Mouse (Mus musculus): ENCODE measurements around the gene Emilin2. TPM values are rescaled to one million over a fixed set of nuclear protein-coding genes. Genes with fewer than 3 reads are reported as not detected.

Gene Emilin2
- total RNA-seq, 1 experiment from 2014 or later: 21.3 TPM

DNA sequence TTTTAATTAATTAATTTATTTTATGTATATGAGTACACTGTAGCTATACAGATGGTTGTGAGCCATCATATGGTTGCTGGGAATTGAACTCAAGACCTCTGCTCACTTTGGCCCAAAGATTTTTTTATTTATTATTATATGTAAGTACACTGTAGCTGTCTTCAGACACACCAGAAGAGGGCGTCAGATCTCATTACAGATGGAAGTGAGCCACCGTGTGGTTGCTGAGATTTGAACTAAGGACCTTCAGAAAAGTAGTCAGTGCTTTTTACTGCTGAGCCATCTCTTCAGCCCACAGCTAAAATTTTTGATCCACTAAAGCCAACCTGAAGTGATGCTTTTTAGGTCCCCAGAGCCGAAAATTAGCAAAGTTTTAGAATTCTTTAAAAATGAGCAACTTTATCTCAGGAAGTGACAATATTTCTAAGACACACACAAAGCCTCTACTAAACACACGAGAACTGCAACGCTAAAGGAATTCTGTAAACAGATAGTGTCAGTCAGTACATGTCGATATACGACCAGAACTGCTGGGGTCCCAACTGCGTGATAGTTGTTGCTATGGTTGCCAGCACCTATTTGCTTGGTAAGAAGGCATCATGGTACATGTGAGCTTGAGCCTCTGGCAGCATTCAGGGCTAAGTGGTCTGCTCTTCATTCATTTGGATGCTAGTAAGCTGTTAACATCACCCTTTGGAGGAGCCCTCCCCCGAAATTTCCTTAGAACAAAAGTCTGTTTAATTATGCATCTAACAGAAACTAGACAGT lies 84.5 kb downstream of the Emilin2 start:
- ATAC-seq (replicated peaks in 1 of 2; ENCODE audit: insufficient read depth in 1 of 2, low FRiP score in 2 of 2, low TSS enrichment in 1 of 2, low read depth in 1 of 2, poor library complexity in 2 of 2, severe bottlenecking in 2 of 2): no peak

DNA sequence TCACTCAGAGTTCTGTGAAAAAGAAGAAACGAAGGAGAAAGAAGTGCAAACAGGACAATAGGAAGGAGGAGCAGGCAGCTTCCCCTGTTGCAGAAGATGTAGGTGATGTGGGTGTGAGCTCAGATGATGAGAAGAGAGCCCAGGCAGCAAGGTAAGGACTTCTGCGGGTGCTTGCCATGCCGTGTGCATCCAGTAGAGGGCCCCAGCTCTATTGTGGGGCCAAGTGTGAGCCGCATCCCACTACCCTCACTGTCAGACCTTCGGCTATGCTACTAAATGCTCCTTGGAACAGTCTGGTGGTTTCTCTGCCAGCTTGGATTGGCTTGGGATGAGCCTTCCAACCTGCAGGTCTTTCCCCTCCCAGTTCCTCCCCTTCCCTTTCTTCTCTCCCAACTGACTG lies 86.7 kb downstream of the Emilin2 start:
- ATAC-seq (replicated peaks in 1 of 2; ENCODE audit: insufficient read depth in 1 of 2, low FRiP score in 2 of 2, low TSS enrichment in 1 of 2, low read depth in 1 of 2, poor library complexity in 2 of 2, severe bottlenecking in 2 of 2): peak; percentile 42 to 53; a peak in 3 of 4 replicates

GRCm38 (mm10) chr17:71224521-71224920 lies 87.3 kb downstream of the Emilin2 start:
- ATAC-seq (replicated peaks in 1 of 2; ENCODE audit: insufficient read depth in 1 of 2, low FRiP score in 2 of 2, low TSS enrichment in 1 of 2, low read depth in 1 of 2, poor library complexity in 2 of 2, severe bottlenecking in 2 of 2): peak; percentile 29 to 52; a peak in 2 of 4 replicates

GRCm38 (mm10) chr17:71223676-71224075 lies 88.1 kb downstream of the Emilin2 start:
- no peak for ATAC-seq (replicated peaks in 1 of 2; ENCODE audit: insufficient read depth in 1 of 2, low FRiP score in 2 of 2, low TSS enrichment in 1 of 2, low read depth in 1 of 2, poor library complexity in 2 of 2, severe bottlenecking in 2 of 2)

GRCm38 (mm10) chr17:71221383-71221782 lies 90.4 kb downstream of the Emilin2 start:
- ATAC-seq (replicated peaks in 1 of 2; ENCODE audit: insufficient read depth in 1 of 2, low FRiP score in 2 of 2, low TSS enrichment in 1 of 2, low read depth in 1 of 2, poor library complexity in 2 of 2, severe bottlenecking in 2 of 2): no peak

DNA sequence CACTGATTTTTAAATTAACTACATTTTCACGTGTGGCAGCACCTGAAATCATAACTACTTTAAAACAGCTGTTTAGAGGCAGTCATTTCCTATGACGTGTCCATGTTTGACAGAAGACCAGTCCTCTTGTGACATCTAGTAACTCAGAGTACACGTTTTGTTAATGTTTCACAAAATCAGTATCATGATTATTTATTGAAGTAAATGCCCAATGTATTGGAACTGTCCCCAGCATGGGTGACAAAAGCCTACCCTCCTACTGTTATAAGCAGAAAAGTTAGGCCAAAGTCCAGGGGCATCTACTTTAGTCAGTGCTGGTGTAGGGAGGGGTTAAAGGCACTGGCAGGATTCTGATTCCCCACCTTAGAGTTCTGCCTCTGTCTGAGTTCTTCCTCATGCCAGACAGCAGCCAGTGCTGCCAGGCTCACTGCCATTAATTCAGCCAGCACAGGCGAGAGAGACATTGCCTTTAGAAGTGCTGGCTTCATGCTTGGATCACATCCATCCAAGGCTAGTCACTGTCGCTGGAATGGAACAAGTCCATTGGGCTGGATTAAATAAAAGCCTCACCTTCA lies 94.6 kb downstream of the Emilin2 start:
- ATAC-seq (replicated peaks in 1 of 2; ENCODE audit: insufficient read depth in 1 of 2, low FRiP score in 2 of 2, low TSS enrichment in 1 of 2, low read depth in 1 of 2, poor library complexity in 2 of 2, severe bottlenecking in 2 of 2): no peak

GRCm38 (mm10) chr17:71216263-71216662 lies 95.5 kb downstream of the Emilin2 start:
- no peak; a peak in 1 of 4 replicates for ATAC-seq (replicated peaks in 1 of 2; ENCODE audit: insufficient read depth in 1 of 2, low FRiP score in 2 of 2, low TSS enrichment in 1 of 2, low read depth in 1 of 2, poor library complexity in 2 of 2, severe bottlenecking in 2 of 2)

DNA sequence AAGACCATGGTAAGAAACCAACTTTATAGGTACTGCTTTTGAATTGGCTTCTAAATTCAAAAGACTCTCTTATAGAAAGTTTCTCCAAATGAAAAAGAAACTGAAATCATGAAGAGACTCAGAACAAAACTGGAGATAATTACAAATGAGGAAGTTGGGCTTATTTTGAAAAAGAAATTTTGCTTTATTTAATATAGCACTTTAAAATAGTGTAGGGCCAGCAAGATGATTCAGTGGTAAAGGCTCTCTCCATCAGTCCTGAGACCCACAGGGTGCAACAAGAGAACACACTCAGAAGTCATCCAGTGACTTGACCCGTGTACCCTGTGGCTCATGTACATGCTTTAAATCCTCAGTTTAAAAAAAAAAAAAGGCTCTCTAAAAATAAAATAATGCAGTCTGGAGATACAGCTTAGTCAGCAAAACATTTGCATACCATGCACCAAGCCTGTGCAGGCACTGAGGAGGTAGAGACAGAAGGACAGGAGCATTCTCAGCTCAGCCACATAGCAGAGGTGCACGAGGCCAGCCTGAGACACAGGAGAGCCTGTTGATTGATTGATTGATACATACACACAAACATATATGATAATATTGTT lies 96.4 kb downstream of the Emilin2 start:
- no peak; a peak in 2 of 4 replicates for ATAC-seq (replicated peaks in 1 of 2; ENCODE audit: insufficient read depth in 1 of 2, low FRiP score in 2 of 2, low TSS enrichment in 1 of 2, low read depth in 1 of 2, poor library complexity in 2 of 2, severe bottlenecking in 2 of 2)

GRCm38 (mm10) chr17:71214514-71215240 lies 97.1 kb downstream of the Emilin2 start:
- peak; percentile 47 to 55 for ATAC-seq (replicated peaks in 1 of 2; ENCODE audit: insufficient read depth in 1 of 2, low FRiP score in 2 of 2, low TSS enrichment in 1 of 2, low read depth in 1 of 2, poor library complexity in 2 of 2, severe bottlenecking in 2 of 2)

DNA sequence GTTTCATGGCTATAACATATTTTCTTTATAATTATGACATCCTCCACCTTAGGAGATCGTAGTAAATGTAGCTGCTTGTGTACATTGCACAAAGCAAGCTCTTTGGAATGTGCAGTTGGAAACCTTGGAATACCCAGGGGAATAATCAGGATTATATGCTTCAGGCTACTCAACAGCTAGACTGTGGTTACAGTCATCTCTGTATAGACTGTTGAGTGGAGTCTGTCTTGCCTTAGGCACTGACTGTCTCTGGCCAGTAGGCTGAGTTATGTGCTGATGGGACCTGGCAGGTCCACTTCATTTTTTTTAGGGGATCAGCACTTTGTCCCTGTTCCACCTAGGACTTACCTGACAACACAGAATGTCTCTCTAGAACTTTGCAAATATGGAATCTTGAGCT lies 98.1 kb downstream of the Emilin2 start:
- no peak for ATAC-seq (replicated peaks in 1 of 2; ENCODE audit: insufficient read depth in 1 of 2, low FRiP score in 2 of 2, low TSS enrichment in 1 of 2, low read depth in 1 of 2, poor library complexity in 2 of 2, severe bottlenecking in 2 of 2)

DNA sequence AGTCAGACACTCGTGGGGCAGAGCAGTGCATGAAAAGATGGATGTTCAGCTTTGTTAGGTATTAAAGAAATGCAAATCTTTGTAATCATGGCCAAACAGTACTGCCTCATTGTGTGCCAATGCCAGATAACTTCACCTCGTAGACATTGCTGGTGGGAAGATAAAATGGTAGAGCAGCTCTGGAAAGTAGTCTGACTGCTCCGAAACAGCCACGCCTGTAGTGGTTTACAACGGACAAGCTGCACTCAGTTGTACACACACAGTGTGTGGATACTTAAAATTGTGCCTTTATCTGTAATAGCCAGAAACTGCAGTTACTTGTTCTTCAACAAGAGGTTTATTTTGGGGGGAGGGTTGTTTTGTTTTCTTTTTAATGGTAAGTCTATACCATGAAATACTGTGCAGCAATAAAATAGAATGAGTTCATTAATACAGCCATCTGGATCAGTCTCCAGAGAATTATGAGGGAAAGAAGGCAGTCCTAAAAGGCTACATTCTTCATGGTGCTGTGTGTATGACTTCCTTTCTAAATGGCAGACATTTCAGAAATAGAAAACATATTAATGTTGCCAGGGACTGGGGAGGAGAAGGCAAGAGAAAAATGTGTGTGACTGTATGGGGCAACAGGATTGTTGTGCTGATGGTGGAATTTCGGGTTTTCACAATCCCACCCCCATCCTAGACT lies 99.7 kb downstream of the Emilin2 start:
- peak in 1 of 2 experiments; percentile 41; a peak in 1 of 4 replicates for ATAC-seq (replicated peaks in 1 of 2; ENCODE audit: insufficient read depth in 1 of 2, low FRiP score in 2 of 2, low TSS enrichment in 1 of 2, low read depth in 1 of 2, poor library complexity in 2 of 2, severe bottlenecking in 2 of 2)

- ATAC-seq (replicated peaks in 1 of 2; ENCODE audit: insufficient read depth in 1 of 2, low FRiP score in 2 of 2, low TSS enrichment in 1 of 2, low read depth in 1 of 2, poor library complexity in 2 of 2, severe bottlenecking in 2 of 2): no peak
Observed at GRCm38 (mm10) chr17:71209936-71210335, 101.8 kb downstream of the Emilin2 start.

DNA sequence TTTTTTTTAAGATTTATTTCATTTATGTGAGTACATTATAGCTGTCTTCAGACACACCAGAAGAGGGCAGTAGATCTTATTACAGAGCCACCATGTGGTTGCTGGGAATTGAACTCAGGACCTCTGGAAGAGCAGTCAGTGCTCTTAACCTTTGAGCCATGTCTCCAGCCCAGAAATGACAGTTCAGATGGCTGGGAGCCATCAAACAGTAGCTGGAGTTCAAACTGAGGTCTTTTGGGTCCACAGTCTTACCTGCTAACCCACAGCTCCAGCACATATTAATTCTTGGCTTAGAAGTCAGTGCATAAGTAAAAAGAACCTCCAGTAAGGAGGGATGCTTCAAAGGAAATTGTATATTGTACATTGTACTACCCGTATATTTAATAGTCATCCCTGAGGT lies 102.9 kb downstream of the Emilin2 start:
- no peak for ATAC-seq (replicated peaks in 1 of 2; ENCODE audit: insufficient read depth in 1 of 2, low FRiP score in 2 of 2, low TSS enrichment in 1 of 2, low read depth in 1 of 2, poor library complexity in 2 of 2, severe bottlenecking in 2 of 2)

DNA sequence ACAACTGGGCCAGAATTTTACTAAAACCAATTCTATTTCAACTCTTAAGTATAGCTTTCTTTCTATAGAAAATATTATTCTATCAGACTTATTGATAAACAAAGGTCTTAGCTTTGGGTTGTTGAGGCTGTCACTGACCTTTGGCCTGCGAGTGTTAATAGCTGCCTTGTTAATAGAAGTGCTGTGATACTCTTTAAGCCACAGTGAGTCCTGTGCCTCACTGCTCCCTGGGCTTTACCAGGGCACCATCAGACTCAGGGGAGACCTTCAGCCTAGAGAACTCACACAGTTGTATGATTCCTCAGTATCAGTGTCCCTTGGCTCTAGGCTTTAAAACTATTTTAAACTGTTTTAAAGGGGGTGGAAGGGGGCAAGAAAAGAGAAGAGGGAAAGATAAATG lies 103.4 kb downstream of the Emilin2 start:
- no peak for ATAC-seq (replicated peaks in 1 of 2; ENCODE audit: insufficient read depth in 1 of 2, low FRiP score in 2 of 2, low TSS enrichment in 1 of 2, low read depth in 1 of 2, poor library complexity in 2 of 2, severe bottlenecking in 2 of 2)

DNA sequence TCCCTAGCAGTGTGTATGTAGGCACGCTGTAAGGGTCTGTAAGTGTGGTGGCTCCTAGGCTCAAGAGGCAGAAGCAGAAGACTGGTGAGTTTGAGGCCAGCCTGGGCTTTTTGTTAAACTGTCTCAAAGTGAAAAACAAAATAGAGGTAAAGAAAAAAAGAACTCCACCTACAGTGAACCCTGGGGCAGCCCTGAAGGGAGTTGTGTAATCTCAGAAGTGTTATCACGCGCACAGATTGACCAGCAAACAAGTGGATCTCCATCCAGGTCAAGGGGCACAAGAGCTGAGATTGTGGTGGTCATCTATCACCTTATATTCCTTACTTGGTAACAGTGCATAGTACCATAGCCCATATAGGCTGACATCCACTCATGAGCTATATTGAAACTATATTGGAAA lies 104.5 kb downstream of the Emilin2 start:
- no peak for ATAC-seq (replicated peaks in 1 of 2; ENCODE audit: insufficient read depth in 1 of 2, low FRiP score in 2 of 2, low TSS enrichment in 1 of 2, low read depth in 1 of 2, poor library complexity in 2 of 2, severe bottlenecking in 2 of 2)

DNA sequence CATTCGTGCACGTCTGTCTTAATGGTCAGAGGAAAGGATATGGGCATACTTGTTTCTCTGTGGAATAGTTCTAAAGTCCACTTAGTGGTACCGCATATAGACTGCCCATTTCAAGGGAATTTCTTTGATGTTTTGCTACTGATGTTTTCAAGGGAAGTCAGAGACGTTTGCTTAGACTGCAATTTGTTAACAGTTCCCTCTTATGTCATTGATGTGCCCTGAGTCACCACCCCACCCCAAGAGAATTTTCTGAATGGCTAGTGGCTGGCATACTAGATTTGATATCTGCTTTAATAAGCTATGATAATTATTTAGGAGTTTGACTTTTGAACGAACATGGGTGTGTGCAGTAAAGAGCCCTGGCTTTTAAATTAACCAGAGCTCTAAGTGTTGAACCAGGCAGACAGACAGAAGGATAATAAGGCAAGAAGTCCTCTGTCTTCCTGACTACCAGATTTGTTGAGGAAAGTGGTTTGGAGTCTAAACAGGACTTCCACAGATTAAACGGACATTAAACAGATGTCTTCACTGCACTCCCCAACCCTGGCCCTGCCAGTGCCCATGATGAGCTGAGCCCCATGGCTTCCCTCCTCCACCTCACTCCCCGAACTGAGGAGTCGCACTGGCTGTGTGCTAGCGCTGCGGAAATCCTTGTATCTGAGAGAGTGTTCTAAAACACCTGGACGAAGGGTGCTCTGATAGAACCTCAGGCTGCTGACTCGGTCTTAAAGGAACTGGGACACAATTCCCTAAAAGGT lies 105.5 kb downstream of the Emilin2 start:
- no peak for ATAC-seq (replicated peaks in 1 of 2; ENCODE audit: insufficient read depth in 1 of 2, low FRiP score in 2 of 2, low TSS enrichment in 1 of 2, low read depth in 1 of 2, poor library complexity in 2 of 2, severe bottlenecking in 2 of 2)

- peak; percentile 51 to 59; a peak in 3 of 4 replicates for ATAC-seq (replicated peaks in 1 of 2; ENCODE audit: insufficient read depth in 1 of 2, low FRiP score in 2 of 2, low TSS enrichment in 1 of 2, low read depth in 1 of 2, poor library complexity in 2 of 2, severe bottlenecking in 2 of 2)
Observed at GRCm38 (mm10) chr17:71204809-71205091, 107.0 kb downstream of the Emilin2 start.

All from hematopoietic stem cell, adult 5-6 weeks (primary cell).